Mouse (Mus musculus): ENCODE results near the gene Sorcs2.
A peak's percentile ranks its signal among the peaks of the same experiment; 100 is the strongest.

Sorcs2 gene

DNA sequence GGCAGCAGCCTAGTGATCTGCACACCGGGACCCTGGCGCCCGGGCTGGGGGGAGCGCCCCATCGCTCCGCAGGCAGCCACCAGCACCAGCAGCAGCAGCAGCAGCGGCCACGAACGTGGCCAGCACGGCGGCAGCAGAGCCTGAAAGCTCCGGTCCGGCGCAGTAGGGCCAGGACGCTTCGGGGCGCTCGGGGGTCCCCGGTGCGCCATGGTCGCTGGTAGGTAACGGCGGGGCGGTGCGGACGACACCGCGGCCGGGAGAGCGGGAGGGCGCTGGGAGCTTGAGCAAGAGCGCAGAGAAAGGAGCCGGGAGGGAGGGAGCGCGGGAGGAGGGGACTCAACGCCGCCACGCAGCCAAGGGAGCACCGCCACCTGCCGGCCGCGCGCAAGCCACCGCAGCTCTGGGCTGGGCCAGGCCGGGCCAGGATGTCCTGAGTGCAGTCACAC lies at the start of gene Sorcs2:
Gene Sorcs2 (minus strand): TSS at position 303 of the 446 bp plus-strand sequence.
- peak; percentile 91 for DNase-seq (ENCODE audit: low spot score)

DNA sequence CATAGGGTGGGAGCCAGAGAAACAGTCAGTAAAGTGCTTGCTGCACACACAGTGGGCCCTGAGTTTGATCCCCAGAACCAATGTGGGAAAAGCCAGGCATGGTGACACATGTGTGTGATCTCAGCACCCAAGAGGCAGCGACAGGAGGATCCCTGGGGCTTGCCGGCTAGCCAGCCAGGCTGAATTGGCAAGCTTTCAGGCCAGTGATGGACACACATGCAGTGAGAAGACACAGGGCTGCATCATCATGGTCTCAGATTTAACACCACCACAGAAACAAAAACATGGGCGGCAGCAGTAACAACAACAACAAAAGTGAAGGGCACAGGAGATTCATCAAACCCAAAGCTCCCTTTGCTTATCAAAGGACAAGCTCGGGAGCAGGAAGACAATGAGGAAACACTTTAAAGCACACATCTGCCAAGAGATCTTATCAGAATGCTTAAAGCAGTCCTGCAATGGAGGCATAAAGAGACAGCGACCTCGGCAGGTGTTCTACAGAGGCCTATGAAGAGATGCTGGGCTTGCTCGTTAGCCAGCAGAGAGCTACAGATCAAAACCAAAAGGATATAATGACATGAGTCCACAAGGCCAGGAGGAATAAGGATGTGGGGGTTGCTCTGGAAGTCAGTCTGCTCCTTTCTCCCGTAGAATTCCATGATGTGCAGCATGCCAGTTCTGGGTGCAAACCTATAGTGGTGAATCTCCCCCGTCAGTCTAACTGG lies 48.4 kb upstream of the Sorcs2 start:
- DNase-seq (ENCODE audit: low spot score) = no peak

- no peak for DNase-seq (ENCODE audit: low spot score)
These were observed 47.1 kb upstream of the Sorcs2 start for GRCm38 (mm10) chr5:36445028-36445427.

DNA sequence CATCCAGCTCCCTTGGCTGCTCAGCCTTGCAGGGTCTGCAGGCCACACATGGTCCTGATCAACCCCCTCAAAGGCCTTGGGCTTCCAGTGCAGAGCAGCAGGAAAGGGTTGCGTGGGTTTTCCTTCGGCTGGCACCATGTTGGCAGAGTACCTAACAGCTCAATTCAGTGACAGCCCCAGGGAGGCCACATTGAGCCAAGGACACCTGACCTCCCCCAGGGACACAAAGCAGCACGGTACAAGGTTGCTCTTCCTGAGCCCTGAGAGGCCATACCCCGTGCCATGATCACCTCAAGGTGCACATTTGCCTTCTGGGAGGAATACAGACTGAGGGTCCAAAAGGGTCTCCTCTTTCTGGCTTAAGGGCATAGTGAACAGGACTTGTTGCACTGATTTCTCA lies 46.7 kb upstream of the Sorcs2 start:
- DNase-seq (ENCODE audit: low spot score) = no peak

DNA sequence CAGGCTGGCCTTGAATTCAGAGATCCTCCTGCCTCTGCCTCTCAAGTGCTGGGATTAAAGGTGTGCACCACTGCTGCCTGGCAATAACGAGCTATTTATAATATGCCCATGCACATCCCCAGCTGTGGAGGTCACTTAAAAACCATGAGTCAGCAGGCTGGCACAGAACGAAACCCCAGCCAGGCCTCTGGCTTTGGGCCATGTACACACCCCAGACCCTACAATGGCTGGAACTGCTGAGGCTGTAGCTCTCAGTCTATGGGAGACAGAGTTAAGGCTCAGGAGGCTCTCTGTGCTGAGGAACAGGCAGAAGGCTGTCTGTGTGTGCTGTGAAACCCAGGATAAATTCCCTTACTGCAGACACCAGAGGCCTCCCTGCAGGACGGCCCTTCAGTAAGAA lies 42.8 kb upstream of the Sorcs2 start:
- DNase-seq (ENCODE audit: low spot score) = no peak

- DNase-seq (ENCODE audit: low spot score) = no peak
These were observed 38.9 kb upstream of the Sorcs2 start for GRCm38 (mm10) chr5:36436858-36437257.

DNA sequence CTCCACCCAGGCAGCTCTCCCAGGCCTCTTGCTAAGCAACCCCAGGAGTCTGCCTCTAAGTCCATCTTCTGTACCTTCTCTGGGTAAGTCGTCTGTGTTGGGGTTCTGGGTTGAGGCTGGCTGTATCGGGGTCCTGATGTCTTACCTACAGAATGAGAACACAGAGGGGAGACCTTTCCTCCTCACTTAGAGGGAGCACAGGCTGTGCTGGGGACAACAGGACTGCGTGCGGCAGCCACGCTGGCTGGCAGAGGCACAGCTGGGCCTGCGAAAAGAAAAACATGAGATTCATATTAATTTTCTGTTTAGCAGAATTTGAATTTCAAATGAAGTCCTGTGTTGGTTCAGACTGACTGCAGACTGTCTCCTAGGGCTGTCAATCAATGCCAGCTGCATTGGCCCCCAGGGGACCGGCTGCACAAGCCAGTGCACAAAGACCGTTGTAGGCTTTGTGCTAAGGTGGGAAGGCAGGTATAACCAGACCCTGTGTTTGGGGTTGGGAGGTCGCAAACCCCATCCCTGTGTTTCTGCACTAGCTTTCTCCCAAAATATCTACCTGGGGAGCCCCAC lies 36.5 kb upstream of the Sorcs2 start:
- DNase-seq (ENCODE audit: low spot score) = no peak

DNA sequence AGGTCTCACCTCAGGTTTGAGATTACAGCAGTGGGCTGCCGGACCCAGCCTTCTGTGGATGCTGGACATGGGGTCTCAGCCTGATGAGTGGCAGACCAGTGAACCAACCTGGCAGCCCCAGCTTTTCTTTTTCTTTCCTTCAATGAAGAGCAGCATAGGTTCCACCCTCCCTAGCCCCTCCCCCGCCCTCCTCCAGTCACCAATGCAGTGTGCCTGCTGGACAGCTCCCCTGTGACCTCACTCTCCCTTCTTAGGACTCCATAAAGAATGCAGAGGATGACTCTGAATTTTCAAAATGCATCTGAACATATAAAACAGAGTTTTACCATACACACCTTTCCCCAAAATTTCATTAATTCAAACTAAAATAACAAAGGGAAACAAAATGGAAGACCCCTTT lies 33.8 kb upstream of the Sorcs2 start:
- DNase-seq (ENCODE audit: low spot score) = no peak

GRCm38 (mm10) chr5:36429551-36429950 lies 31.6 kb upstream of the Sorcs2 start:
- DNase-seq (ENCODE audit: low spot score) = no peak

DNA sequence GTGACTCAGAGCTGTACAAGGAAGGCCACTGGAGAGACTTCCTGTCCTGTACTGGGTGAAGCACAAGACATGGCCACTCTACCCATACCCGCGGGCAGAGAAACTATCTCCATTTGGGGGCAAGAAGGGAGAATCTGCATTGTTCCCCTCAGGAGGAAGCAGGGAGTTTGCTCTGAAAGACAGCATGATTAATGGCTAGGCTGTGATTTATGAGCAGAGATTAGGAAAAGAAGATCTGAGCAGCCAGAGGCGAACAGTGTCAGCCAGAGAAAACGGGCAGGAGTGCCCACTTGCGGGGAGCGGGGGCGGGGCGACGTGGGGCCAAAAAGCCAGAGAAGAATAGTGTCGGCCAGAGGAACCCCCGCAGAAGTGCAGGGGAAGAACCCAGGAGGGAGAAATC lies 29.9 kb upstream of the Sorcs2 start:
- no peak for DNase-seq (ENCODE audit: low spot score)

- DNase-seq (ENCODE audit: low spot score) = no peak
These were observed 28.5 kb upstream of the Sorcs2 start for GRCm38 (mm10) chr5:36426404-36426803.

- DNase-seq (ENCODE audit: low spot score) = no peak
These were observed 26.7 kb upstream of the Sorcs2 start for GRCm38 (mm10) chr5:36424676-36425075.

DNA sequence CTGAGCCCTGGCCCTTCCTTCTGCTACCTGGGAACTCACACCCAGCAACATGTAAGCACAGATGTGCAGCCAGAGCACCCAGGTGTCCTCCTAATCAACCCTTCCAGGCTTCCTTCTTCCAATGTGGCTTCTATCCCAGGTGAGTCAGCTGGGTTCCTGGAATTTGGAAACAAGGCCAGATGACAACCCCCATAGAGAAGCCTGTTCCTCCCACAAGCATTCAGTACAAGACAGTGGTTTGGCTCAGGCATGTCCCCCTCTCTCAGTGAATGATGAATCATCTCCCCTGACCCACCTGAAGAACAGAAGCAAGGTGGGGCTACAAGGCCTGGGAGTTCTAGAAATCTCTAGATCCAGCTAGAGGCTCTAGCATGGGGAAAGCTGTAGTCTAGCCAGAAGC lies 24.8 kb upstream of the Sorcs2 start:
- DNase-seq (ENCODE audit: low spot score) = no peak

DNA sequence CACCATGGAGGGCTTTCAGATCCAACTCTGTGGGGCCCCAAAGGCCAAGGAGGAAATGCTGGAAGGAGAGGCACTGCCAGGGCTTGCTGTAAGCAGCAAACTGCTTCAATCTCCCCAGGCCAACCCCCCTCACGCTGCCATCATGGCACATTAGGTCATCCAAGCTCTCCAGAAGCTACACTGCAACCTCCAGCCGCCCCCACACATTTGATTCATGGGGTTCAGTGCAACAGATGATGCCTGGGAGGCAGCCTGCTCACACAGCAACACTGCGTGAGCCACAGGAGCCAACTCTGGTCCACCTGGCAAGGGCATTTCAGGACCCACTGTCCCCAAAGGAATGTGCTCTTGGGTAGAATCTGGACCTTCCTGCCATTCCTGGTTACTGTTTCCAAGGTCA lies 21.9 kb upstream of the Sorcs2 start:
- DNase-seq (ENCODE audit: low spot score) = no peak

- DNase-seq (ENCODE audit: low spot score) = no peak
These were observed 16.9 kb upstream of the Sorcs2 start for GRCm38 (mm10) chr5:36414712-36415331.

DNA sequence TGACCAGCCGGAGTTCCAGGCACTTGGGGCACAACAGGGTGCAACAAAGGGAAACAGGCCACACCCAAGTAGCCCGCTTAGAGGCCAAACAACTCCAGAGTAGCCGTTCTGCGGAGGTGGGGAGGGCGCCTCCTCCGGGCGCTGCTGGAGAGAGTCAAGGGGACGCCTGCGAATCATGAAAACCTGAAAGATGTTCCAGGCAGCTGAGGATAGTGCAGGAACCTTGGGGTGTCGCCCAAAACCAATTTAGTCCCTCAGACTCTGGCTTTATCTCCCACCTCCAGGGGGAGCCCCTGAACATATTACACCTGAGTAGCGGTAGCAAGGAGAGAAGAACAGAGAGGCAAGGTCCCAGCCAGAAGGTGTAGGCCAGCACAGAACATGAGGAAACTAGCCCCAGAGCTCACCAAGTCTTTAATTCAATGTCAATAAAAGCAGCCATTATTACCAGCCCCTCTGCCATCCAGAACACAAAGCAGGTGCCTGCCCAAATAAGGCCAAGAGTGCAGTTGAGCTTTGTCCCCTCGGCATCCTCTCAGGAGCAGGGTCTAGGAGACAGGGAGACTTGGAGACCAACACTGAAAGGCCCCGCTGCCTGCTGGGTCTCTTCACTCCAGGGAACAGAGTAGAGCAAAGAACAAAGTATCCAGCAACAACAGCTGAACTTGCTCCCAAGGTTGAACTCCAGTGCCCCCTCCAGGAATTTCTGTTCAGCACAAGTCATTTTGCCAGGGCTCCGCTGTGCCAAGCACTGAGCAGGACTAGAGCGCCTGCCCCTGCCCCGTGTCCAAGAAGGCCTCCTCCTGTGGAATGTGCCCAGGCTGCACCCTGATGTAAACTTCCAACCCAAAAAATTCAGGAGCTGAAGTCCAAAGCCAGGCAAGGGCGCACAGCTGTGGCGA lies 775 bp upstream of the Sorcs2 start:
- peak; percentile 85 for DNase-seq (ENCODE audit: low spot score)

DNA sequence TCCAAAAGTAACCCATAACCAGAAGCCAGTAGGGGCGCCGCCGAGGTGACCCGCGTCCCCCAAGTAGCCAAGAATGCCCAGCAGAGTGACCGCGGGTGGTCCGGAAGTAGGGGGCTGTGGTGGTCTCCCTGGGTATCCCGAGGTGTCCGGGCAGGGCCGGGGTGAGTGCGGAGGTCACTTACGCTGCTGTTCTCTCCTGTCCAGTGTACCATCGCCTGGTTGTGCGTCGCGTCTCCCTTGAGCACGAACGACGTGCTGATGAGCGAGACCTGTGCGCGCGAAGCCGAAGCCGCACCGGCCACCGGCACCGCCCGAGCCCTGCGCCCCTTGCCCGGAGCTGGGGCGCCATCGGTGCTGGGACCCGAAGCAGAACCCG lies 567 bp downstream of the Sorcs2 start:
- peak; percentile 51 for DNase-seq (ENCODE audit: low spot score)

DNA sequence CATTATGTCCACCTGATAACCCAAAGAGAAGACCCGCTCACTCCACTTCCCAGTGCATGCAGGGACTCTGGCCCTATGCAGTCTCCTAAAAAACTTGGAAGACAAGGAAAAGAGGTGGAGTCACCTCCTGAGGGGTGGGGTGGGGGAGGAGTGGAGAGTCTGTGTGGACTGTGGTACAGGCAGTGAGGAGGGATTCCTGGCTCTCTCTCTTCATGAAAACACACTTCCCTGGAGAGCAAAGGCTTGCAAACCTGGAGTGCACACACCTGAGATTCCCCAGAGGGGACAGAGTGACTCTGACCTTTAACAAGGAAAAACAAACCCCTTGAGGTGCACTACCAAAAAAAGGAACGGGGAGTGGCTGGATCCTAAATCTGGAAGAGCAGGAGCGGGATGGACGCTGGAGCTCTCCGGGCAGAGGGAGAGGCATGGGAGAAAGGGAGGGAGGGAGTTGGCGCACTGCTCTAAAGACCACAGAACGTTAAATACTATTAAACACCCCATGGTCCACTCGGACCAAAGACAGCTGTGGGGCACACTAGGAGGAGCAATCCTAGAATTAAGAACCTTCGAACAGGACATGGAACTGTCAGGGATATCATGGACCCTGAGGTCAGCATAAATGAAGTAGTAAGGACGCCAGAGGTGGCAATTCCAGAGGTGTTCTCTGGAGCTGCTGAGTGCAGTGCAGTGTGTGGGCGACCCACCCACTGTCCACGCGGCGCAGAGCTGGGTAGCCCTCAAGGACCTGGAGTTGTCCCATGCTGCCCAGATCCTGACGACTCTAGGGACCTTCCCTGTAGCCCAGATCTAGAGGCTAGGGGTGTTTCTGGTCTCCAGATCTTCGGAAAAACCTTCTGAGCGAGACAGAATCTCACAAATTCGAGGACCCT lies 1.2 kb downstream of the Sorcs2 start:
- DNase-seq (ENCODE audit: low spot score) = no peak

DNA sequence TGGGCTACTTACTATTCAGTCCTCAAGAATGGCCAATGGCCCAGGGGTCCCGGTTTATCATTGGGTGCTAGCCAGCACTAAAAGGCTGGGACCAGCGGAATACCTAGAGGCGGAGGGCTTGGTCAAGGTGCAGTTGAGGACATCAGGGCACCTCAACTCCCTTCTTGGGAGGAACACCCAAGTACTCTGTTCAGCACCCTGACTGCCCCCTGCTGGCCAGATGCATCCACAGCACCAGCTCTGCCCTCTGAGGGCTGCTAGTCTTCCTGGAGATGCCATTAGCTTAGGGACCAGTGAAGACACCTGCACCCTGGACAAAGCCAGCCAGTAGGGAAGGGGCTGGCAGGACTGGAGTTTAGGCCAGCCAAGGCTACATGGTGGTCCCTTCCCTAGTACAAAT lies 1.9 kb downstream of the Sorcs2 start:
- DNase-seq (ENCODE audit: low spot score) = peak; percentile 88

DNA sequence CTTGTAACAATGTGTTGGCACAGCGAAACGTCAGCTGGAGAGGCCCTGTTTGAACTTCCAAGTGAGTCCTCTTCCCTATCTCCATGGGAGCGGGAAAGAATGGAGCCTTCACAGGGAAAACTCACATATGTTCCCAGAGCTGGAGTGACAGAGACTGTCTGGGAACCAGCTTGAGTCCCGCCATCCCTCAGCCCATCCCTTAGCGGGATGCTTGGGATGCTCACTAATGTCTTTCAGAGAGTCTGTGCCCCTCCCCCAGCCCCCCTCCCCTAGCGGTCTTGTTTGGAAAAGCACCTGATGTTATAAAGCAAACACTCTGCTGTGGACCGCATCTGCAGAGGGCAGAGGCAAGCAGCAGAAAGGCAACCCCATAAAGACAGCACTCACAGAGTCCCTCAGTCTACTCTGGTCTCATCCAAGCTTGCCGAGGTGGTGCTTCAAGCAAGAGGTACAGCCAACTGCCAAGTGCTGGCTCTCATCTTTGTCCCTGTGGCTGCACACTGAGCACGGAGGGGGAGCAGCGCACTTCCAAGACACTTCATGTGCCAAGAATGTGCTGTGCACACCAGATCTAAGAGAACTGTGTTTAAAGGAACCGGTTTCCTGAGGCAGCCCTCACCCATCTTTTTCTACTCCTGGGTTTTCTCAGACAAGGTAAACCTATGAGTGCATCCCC lies 3.0 kb downstream of the Sorcs2 start:
- DNase-seq (ENCODE audit: low spot score) = peak; percentile 56

- no peak for DNase-seq (ENCODE audit: low spot score)
These were observed 6.2 kb downstream of the Sorcs2 start for GRCm38 (mm10) chr5:36391751-36392150.

All from retina, embryonic 14.5 days (tissue).